Mouse (Mus musculus) heart, postnatal 0 days (tissue): ENCODE data around the gene Sox9. TPM values are rescaled to one million over a fixed set of nuclear protein-coding genes. Genes with fewer than 3 reads are reported as not detected.

ENCODE experiments used
- ATAC-seq: fragments of 200-750 bp; cut with Nextera tagmentation; 2 replicates; pipeline ENCODE4 v1.8.0; 2017; ENCODE audit warnings: low read depth, moderate number of reproducible peaks, moderate library complexity; ENCODE audit not compliant: insufficient read depth
- DNase-seq: peaks from one replicate; pipeline ENCODE4 v3.0.0-alpha.2; 2016; ENCODE audit warnings: low spot score
- H3K27ac ChIP-seq: fragments of 300-500 bp; sonication (generic); 2 replicates; pipeline ENCODE4 v1.5.1; 2014; ENCODE audit warnings: low read depth, mild to moderate bottlenecking
- H3K27me3 ChIP-seq: fragments of 300-500 bp; sonication (generic); 2 replicates; pipeline ENCODE4 v1.6.1; 2014; ENCODE audit warnings: low read length, mixed read lengths; ENCODE audit not compliant: control insufficient read depth, insufficient read depth
- H3K36me3 ChIP-seq: fragments of 300-500 bp; sonication (generic); replicated peaks from 2 replicates; pipeline ENCODE4 v1.6.1; 2014; ENCODE audit warnings: low read length, mixed read lengths; ENCODE audit not compliant: control insufficient read depth, insufficient read depth
- H3K4me1 ChIP-seq: fragments of 300-500 bp; sonication (generic); 2 replicates; pipeline ENCODE4 v1.6.1; 2014; ENCODE audit warnings: antibody characterized with exemption; ENCODE audit not compliant: control insufficient read depth, insufficient read depth
- H3K4me2 ChIP-seq: fragments of 300-500 bp; sonication (generic); 2 replicates; pipeline ENCODE4 v1.6.1; 2014; ENCODE audit warnings: low read depth, mild to moderate bottlenecking, low read length, moderate library complexity
- H3K4me3 ChIP-seq: fragments of 300-500 bp; sonication (generic); 2 replicates; pipeline ENCODE4 v1.5.1; 2014; ENCODE audit warnings: low read depth, low read length
- H3K9ac ChIP-seq: fragments of 300-500 bp; sonication (generic); replicated peaks from 2 replicates; pipeline ENCODE4 v1.6.1; 2014; ENCODE audit warnings: low read depth, low read length, mixed read lengths
- H3K9me3 ChIP-seq: fragments of 300-500 bp; sonication (generic); replicated peaks from 2 replicates; pipeline ENCODE4 v1.6.1; 2016; ENCODE audit warnings: low read length; ENCODE audit not compliant: control insufficient read depth
- CTCF ChIP-seq: IDR thresholded peaks from 2 replicates; pipeline ENCODE4 v1.5.1; 2016; ENCODE audit warnings: antibody characterized with exemption, control low read depth, low read depth
- EP300 ChIP-seq: IDR thresholded peaks from 2 replicates; pipeline ENCODE4 v1.6.1; 2016; ENCODE audit warnings: antibody characterized with exemption, low read depth
- WGBS: fragments of 180-500 bp; shearing (Covaris S2); extraction: QIAGEN DNeasy Blood & Tissue Kit; methylation state at CpG from one replicate; pipeline ENCODE4 v1.1.7; 2014; 5-methylcytosine and 5-hydroxymethylcytosine counted together
- polyA plus RNA-seq: library from polyadenylated mRNA; unstranded; fragments of >200 nt; fragmentation: Nextera tagmentation; extraction: Ambion mirVana; gene quantifications from 2 replicates; pipeline ENCODE4 v1.2.1, GENCODE M21; 2015
- total RNA-seq: library from RNA; depleted of rRNA; stranded (reverse); fragments of >200 nt; gene quantifications from 2 replicates; pipeline ENCODE4 v1.2.3, GENCODE M21; 2014; ENCODE audit warnings: low replicate concordance

Gene Sox9
- total and polyA plus RNA-seq, 2 experiments from 2014 or later, result 3.4 to 9.5 TPM

- ATAC-seq (no peak), DNase-seq (no peak)
- H3K4me2 ChIP-seq, result peak overlapping the region; percentile 66; the same call in 1 of the 2 replicates
- WGBS, result 21% methylated on average over 8 of the region's 8 CpGs
- H3K27ac ChIP-seq, result no peak overlapping the region
- TF ChIP-seq CTCF (no peak), EP300 (no peak)
- H3K27me3 ChIP-seq, result peaks cover 73% of the 10 kb centered on the region
- no peaks in the 10 kb centered on the region for H3K4me1 ChIP-seq
- no peaks in the 10 kb centered on the region for H3K36me3 ChIP-seq
- no peaks in the 10 kb centered on the region for H3K9me3 ChIP-seq
- peak overlapping the region; percentile 59 for H3K4me3 ChIP-seq
- no peak overlapping the region for H3K9ac ChIP-seq
These were observed 3.6 kb downstream of the Sox9 start for GRCm38 (mm10) chr11:112785581-112785980.

DNA sequence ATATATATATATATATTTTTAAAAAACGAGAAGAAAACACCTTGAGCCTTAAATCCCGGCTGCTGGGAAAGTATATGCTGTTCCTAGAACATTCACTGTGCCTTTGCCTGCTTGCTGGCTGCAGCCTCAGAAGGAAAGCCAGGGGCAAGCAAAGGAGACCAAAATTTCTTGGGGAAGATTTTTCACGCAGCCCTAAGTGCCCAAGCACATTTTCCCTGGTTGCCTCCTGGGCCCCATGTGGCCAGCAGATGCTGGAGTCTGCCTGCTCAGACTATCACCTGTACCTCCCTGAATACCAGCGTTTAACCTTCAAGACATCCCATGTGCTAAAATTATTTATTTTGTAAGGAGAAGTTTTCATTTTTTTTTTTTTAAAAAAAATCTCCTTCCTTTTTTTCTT is 4.4 kb downstream of the Sox9 start:
- H3K4me1 ChIP-seq, result no peaks in the 10 kb centered on the region
- no peak overlapping the region for H3K4me2 ChIP-seq
- no peak overlapping the region for H3K27ac ChIP-seq
- no peak for DNase-seq
- WGBS, result 57% methylated on average over 4 of the region's 4 CpGs
- H3K27me3 ChIP-seq, result peaks cover 64% of the 10 kb centered on the region
- ATAC-seq, result no peak
- no peaks in the 10 kb centered on the region for H3K36me3 ChIP-seq
- no peak for TF ChIP-seq EP300
- TF ChIP-seq CTCF, result no peak
- H3K9ac ChIP-seq, result no peak overlapping the region
- no peaks in the 10 kb centered on the region for H3K9me3 ChIP-seq
- H3K4me3 ChIP-seq, result no peak overlapping the region

GRCm38 (mm10) chr11:112788296-112788695 is 6.3 kb downstream of the Sox9 start:
- TF ChIP-seq CTCF (no peak), EP300 (no peak)
- peaks cover 46% of the 10 kb centered on the region for H3K27me3 ChIP-seq

GRCm38 (mm10) chr11:112796379-112796778 is 14.4 kb downstream of the Sox9 start:
- TF ChIP-seq CTCF (no peak), EP300 (no peak)
- Histone ChIP-seq H3K4me3 (no peak overlapping the region), H3K4me2 (no peak overlapping the region), H3K27me3 (no peaks in the 10 kb centered on the region), H3K4me1 (no peaks in the 10 kb centered on the region), H3K9ac (no peak overlapping the region), H3K9me3 (no peaks in the 10 kb centered on the region), H3K27ac (no peak overlapping the region), H3K36me3 (no peaks in the 10 kb centered on the region)
- ATAC-seq (no peak), DNase-seq (no peak)
- WGBS, result 67% methylated on average over 5 of the region's 5 CpGs

More at GRCm38 (mm10) chr11:112788296-112788695, 6.3 kb downstream of the Sox9 start:
- 6% methylated on average over 13 of the region's 13 CpGs for WGBS
- ATAC-seq (no peak), DNase-seq (no peak)
- H3K4me2 ChIP-seq, result no peak overlapping the region
- no peaks in the 10 kb centered on the region for H3K36me3 ChIP-seq
- no peak overlapping the region for H3K27ac ChIP-seq
- H3K4me1 ChIP-seq, result no peaks in the 10 kb centered on the region
- H3K4me3 ChIP-seq, result no peak overlapping the region
- H3K9ac ChIP-seq, result no peak overlapping the region
- no peaks in the 10 kb centered on the region for H3K9me3 ChIP-seq

DNA sequence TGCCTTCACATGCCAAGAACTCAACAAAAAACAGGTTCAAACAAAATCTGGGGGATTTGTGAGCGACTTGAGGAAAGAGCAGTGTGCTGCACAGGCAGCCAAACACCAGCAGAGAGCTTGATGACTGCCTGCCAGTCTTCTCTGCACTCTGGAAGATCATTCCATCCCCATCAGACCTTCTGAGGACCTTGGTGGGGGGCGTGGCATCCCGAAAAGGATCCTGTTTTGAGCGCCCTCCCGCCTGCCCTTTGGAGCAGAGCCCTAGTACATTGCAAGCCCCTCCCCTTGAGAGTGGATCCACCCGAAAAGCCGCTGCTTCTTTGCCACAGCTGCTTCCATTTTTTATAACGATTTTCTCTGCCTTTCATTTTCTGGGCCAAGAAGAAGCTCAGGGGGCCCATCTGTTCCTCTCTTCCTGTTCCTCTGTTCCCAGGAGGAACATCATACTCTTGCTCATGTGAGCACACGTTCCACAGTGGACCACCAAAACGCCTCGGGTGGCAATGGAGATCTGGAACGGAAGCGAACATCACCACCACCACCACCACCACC is 16.9 kb downstream of the Sox9 start:
- no peak for DNase-seq
- H3K4me3 ChIP-seq, result no peak overlapping the region
- ATAC-seq, result no peak
- 43% methylated on average over 13 of the region's 13 CpGs for WGBS
- H3K27me3 ChIP-seq, result no peaks in the 10 kb centered on the region
- no peak overlapping the region for H3K4me2 ChIP-seq
- no peak overlapping the region for H3K27ac ChIP-seq
- H3K36me3 ChIP-seq, result no peaks in the 10 kb centered on the region
- TF ChIP-seq CTCF (no peak), EP300 (no peak)
- no peaks in the 10 kb centered on the region for H3K9me3 ChIP-seq
- H3K9ac ChIP-seq, result no peak overlapping the region
- H3K4me1 ChIP-seq, result no peaks in the 10 kb centered on the region

DNA sequence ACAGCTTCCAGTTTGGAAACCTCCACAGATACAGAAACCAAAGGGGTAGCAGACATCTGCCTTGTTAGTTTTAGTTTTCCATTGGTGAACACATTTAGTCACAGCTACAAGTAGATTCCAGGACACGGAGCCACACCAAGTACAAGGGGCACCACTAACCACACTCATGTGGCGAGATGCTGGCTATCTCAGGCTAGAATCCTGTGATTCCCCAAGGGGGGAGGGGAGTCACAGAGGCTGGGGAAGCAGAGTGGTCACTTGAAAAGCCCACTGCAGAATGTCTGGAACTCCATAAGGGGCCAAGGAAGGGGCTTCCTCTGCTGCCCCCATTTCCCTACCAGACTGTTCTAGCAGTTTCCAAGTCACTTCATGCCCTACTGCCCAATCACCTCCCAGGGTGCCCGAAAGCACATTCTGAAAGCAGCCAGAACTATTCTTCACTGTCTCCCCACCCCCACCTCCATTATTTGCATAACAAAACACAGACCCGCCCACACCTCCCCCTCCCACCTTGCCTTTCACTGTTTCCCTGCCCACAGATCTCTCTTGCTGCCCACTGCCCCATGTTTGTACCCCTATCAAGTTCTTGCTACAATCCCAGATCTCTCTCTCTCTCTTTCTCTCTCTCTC is 19.3 kb downstream of the Sox9 start:
- no peaks in the 10 kb centered on the region for H3K27me3 ChIP-seq
- WGBS, result 23% methylated on average over 4 of the region's 4 CpGs
- TF ChIP-seq EP300, result no peak
- TF ChIP-seq CTCF, result no peak
- no peak for ATAC-seq
- no peak overlapping the region for H3K27ac ChIP-seq
- H3K4me1 ChIP-seq, result no peaks in the 10 kb centered on the region
- H3K4me3 ChIP-seq, result no peak overlapping the region
- H3K36me3 ChIP-seq, result no peaks in the 10 kb centered on the region
- no peak for DNase-seq
- H3K4me2 ChIP-seq, result no peak overlapping the region
- no peak overlapping the region for H3K9ac ChIP-seq
- H3K9me3 ChIP-seq, result no peaks in the 10 kb centered on the region
